25 mouse cellular contexts compared by ENCODE assay signal in genomic region chr13:112683312-112683711, GRCm38 (mm10). TPM values are rescaled to one million over a fixed set of nuclear protein-coding genes. Genes with fewer than 3 reads are reported as not detected.
A peak's percentile ranks its signal among the peaks of the same experiment; 100 is the strongest.
DNase-seq lines count a peak whose midpoint lies in the region; ATAC-seq and TF ChIP-seq lines count a peak whose summit lies in the region.
"Had no signal": no experiment of that assay in that cellular context is flagged by ENCODE, and none has a peak within 500 bp of the region (broad histone marks: within the 10 kb centered on the region; RNA-seq: fewer than 3 reads in every experiment).

No protein-coding gene starts in this region.

- TF ChIP-seq EP300 in lung, postnatal 0 days (IDR thresholded peaks at IDR 0.05) = peak; percentile 48

- intact Hi-C loops in gastrocnemius, adult 2 months (cut with DNase I) = no loop called here

- TF ChIP-seq POLR2A in myocyte (IDR thresholded peaks at IDR 0.05; ENCODE audit: insufficient read length, low read depth) = no peak

- no peaks in the 10 kb centered on the region for H3K9me3 ChIP-seq in lung, postnatal 0 days (ENCODE audit: low read length)
- no peaks in the 10 kb centered on the region for H3K9me3 ChIP-seq in heart, embryonic 10.5 days
- H3K9me3 ChIP-seq: embryonic facial prominence, embryonic 10.5 days; G1E; heart, embryonic 13.5 days; hindbrain, embryonic 12.5 days; intestine, embryonic 15.5 days had no signal

- H3K9ac ChIP-seq in lung, postnatal 0 days (replicated peaks; ENCODE audit: low read depth) = no peak overlapping the region
- H3K9ac ChIP-seq: heart, embryonic 13.5 days; hindbrain, embryonic 12.5 days; intestine, embryonic 15.5 days had no signal

- WGBS in lung, postnatal 0 days = 41% methylated on average over 2 of the region's 2 CpGs
- WGBS in heart, embryonic 10.5 days = 70% methylated on average over 2 of the region's 2 CpGs

- 0 out of 2 replicates have a peak overlapping the region, but pooled peaks have one; percentile 16 for H3K27ac ChIP-seq in gastrocnemius, adult 2 months
- peak overlapping the region; percentile 54 for H3K27ac ChIP-seq in lung, postnatal 0 days (ENCODE audit: low read length)
- no peak overlapping the region for H3K27ac ChIP-seq in heart, embryonic 10.5 days
- H3K27ac ChIP-seq: embryonic facial prominence, embryonic 10.5 days; heart, adult 2 months; heart, embryonic 13.5 days; hindbrain, embryonic 12.5 days; intestine, embryonic 15.5 days had no signal

- H3K4me1 ChIP-seq in lung, postnatal 0 days (ENCODE audit: insufficient read depth, low read depth, low read length) = peaks cover 11% of the 10 kb centered on the region; the same call in 1 of the 2 replicates
- peaks cover 13% of the 10 kb centered on the region; the same call in 1 of the 2 replicates for H3K4me1 ChIP-seq in heart, embryonic 10.5 days
- H3K4me1 ChIP-seq: hindbrain, embryonic 12.5 days; intestine, embryonic 15.5 days had no signal

- no peaks in the 10 kb centered on the region for H3K79me2 ChIP-seq in myocyte (ENCODE audit: control insufficient read depth, insufficient read depth)

- no peak for TF ChIP-seq CTCF in gastrocnemius, adult 2 months (IDR thresholded peaks at IDR 0.05)
- no peak for TF ChIP-seq CTCF in lung, postnatal 0 days (IDR thresholded peaks at IDR 0.05)

- ATAC-seq in lung, postnatal 0 days = peak; percentile 84
- ATAC-seq: activated CD4-positive, CD25-positive, alpha-beta regulatory T cell, adult 4 months; forebrain, embryonic 16.5 days; intestine, embryonic 15.5 days; Patski had no signal

- DNase-seq in gastrocnemius, adult 2 months = no peak
- no peak for DNase-seq in gastrocnemius, adult 8-10 months (ENCODE audit: low spot score in 2 of 2)
- DNase-seq in lung, postnatal 0 days (ENCODE audit: low spot score) = peak; percentile 71
- DNase-seq in lung, adult 18-20 months = no peak
- peak; percentile 73 for DNase-seq in NIH3T3 (ENCODE audit: low read depth)
- no peak for DNase-seq in spleen, postnatal 10 days (ENCODE audit: low spot score in 2 of 2)
- DNase-seq in heart, embryonic 10.5 days (ENCODE audit: low spot score) = no peak
- DNase-seq: adrenal gland, postnatal 14 days; cerebellum, adult 2 months; cerebellum, postnatal 10 days; gastrocnemius, postnatal 10 days; heart, adult 2 months; heart, postnatal 4 days; kidney, adult 18-20 months had no signal

- no peaks in the 10 kb centered on the region for H3K36me3 ChIP-seq in lung, postnatal 0 days (ENCODE audit: insufficient read depth, low read length)
- no peaks in the 10 kb centered on the region for H3K36me3 ChIP-seq in myocyte (ENCODE audit: control insufficient read depth, insufficient read depth)
- peaks cover 4% of the 10 kb centered on the region; the same call in 1 of the 2 replicates for H3K36me3 ChIP-seq in heart, embryonic 10.5 days
- H3K36me3 ChIP-seq: intestine, embryonic 15.5 days had no signal

- H3K4me2 ChIP-seq in lung, postnatal 0 days (replicated peaks; ENCODE audit: low read depth, low read length) = no peak overlapping the region
- H3K4me2 ChIP-seq in myocyte (ENCODE audit: low read depth) = peak overlapping the region; percentile 0
- H3K4me2 ChIP-seq: heart, embryonic 13.5 days; hindbrain, embryonic 12.5 days; intestine, embryonic 15.5 days had no signal

- no peak overlapping the region for H3ac ChIP-seq in myocyte (ENCODE audit: control insufficient read depth, insufficient read length)

- H3K27me3 ChIP-seq in lung, postnatal 0 days (replicated peaks; ENCODE audit: insufficient read depth, low read length) = no peaks in the 10 kb centered on the region
- H3K27me3 ChIP-seq in myocyte (ENCODE audit: control insufficient read depth, insufficient read depth, insufficient read length) = no peaks in the 10 kb centered on the region
- no peaks in the 10 kb centered on the region for H3K27me3 ChIP-seq in heart, embryonic 10.5 days (ENCODE audit: insufficient read depth, poor library complexity, severe bottlenecking)
- H3K27me3 ChIP-seq: heart, embryonic 13.5 days; hindbrain, embryonic 12.5 days; intestine, embryonic 15.5 days; Patski had no signal

- no peak overlapping the region for H3K4me3 ChIP-seq in gastrocnemius, adult 2 months
- no peak overlapping the region for H3K4me3 ChIP-seq in lung, postnatal 0 days (ENCODE audit: low read depth, low read length)
- no peak overlapping the region for H3K4me3 ChIP-seq in myocyte
- H3K4me3 ChIP-seq in heart, embryonic 10.5 days = no peak overlapping the region
- H3K4me3 ChIP-seq: embryonic facial prominence, embryonic 10.5 days; erythroblast, embryonic 14.5 days; heart, adult 2 months; heart, embryonic 13.5 days; hindbrain, embryonic 12.5 days; intestine, embryonic 15.5 days had no signal

TF ChIP-seq in myocyte, 11 proteins besides CTCF, POLR2A, EP300 and RAD21:
- TF ChIP-seq MYOD1 (IDR thresholded peaks at IDR 0.05; ENCODE audit: control insufficient read depth in 1 of 3, insufficient read length in 2 of 3, low read depth in 2 of 3) (no peak), E2F4 (IDR thresholded peaks at IDR 0.05; ENCODE audit: insufficient read depth) (no peak), TCF12 (IDR thresholded peaks at IDR 0.05; ENCODE audit: insufficient read depth, poor library complexity, severe bottlenecking) (no peak), CEBPB (IDR thresholded peaks at IDR 0.05; ENCODE audit: insufficient read depth, poor library complexity, severe bottlenecking) (no peak), SRF (IDR thresholded peaks at IDR 0.05; ENCODE audit: control insufficient read depth, insufficient read length, low read depth) (no peak), POLR2AphosphoS2 (IDR thresholded peaks at IDR 0.05; ENCODE audit: insufficient read length, low read depth) (no peak), MAX (IDR thresholded peaks at IDR 0.05; ENCODE audit: low read depth) (no peak), TCF3 (IDR thresholded peaks at IDR 0.05; ENCODE audit: insufficient read length, low read depth) (no peak), MYOG (IDR thresholded peaks at IDR 0.05; ENCODE audit: control insufficient read depth in 1 of 3, insufficient read depth in 1 of 3, insufficient read length in 2 of 3, low read depth in 2 of 3) (no peak), REST (IDR thresholded peaks at IDR 0.05; ENCODE audit: insufficient read depth, insufficient read length) (no peak), USF1 (IDR thresholded peaks at IDR 0.05; ENCODE audit: low read depth) (no peak)

RNA-seq across cellular contexts. Expression of gene Slc38a9, which starts 22.8 kb away (rescaled TPM):
- 1 to 10 TPM; 6.9 to 8.1 TPM for total RNA-seq in gastrocnemius, adult 2 months (2021)
- 1 to 10 TPM; 4.8 to 5.7 (median 5.3) TPM for total RNA-seq in gastrocnemius, adult 8-10 months (2022)
- polyA plus RNA-seq in lung, postnatal 0 days (2015; fragmentation: Nextera tagmentation; extraction: Ambion mirVana) = 15.3 and 15.7 TPM in 2 replicates
- 3.7 TPM for polyA plus RNA-seq in myocyte (2012; fragmentation: generic; extraction: Trizol)
- 11.2 and 13.9 TPM in 2 replicates for polyA plus RNA-seq in heart, embryonic 10.5 days (2016; fragmentation: Nextera tagmentation; extraction: Ambion mirVana)

RNA-seq across cellular contexts. Expression of gene Ddx4, which starts 31.0 kb away (rescaled TPM):
- not detected for total RNA-seq in gastrocnemius, adult 2 months (2021)
- total RNA-seq in gastrocnemius, adult 8-10 months (2022) = not detected
- polyA plus RNA-seq in lung, postnatal 0 days (2015; fragmentation: Nextera tagmentation; extraction: Ambion mirVana) = 0.11 and 0.17 TPM in 2 replicates
- not detected for polyA plus RNA-seq in myocyte (2012; fragmentation: generic; extraction: Trizol)
- polyA plus RNA-seq in heart, embryonic 10.5 days (2016; fragmentation: Nextera tagmentation; extraction: Ambion mirVana) = 1.1 TPM in 2 replicates
- total RNA-seq: gastrocnemius, postnatal 4 days had no signal
- polyA plus RNA-seq: activated CD4-positive, CD25-positive, alpha-beta regulatory T cell, adult 4 months; erythroblast, embryonic 14.5 days; G1E; Patski had no signal

Comparison
In these comparisons a context has a peak if more than half of its experiments do, and no peak if none do; other contexts are left out.
1. DNase-seq: peak in lung, postnatal 0 days (single experiment) and NIH3T3 (single experiment); none in gastrocnemius, adult 2 months (single experiment), gastrocnemius, adult 8-10 months (0 of 2), lung, adult 18-20 months (0 of 2), spleen, postnatal 10 days (0 of 2) and heart, embryonic 10.5 days (single experiment).